Mouse (Mus musculus) forebrain, embryonic 16.5 days (tissue): ENCODE data around the gene Smim20. TPM values are rescaled to one million over a fixed set of nuclear protein-coding genes. Genes with fewer than 3 reads are reported as not detected.
A peak's percentile ranks its signal among the peaks of the same experiment; 100 is the strongest.

Experiments used
- ATAC-seq: fragments of 200-750 bp; cut with Nextera tagmentation; 2 replicates; pipeline ENCODE4 v1.8.0; 2017; ENCODE audit warnings: mild to moderate bottlenecking, moderate library complexity
- H3K27ac ChIP-seq: fragments of 300-500 bp; sonication (generic); 2 replicates; pipeline ENCODE4 v1.5.1; 2014; ENCODE audit warnings: low read length, control low read depth
- H3K27me3 ChIP-seq: fragments of 300-500 bp; sonication (generic); replicated peaks from 2 replicates; pipeline ENCODE4 v1.6.1; 2014; ENCODE audit warnings: low read length; ENCODE audit not compliant: control insufficient read depth, insufficient read depth
- H3K36me3 ChIP-seq: fragments of 300-500 bp; sonication (generic); 2 replicates; pipeline ENCODE4 v1.6.1; 2014; ENCODE audit not compliant: control insufficient read depth, insufficient read depth
- H3K4me1 ChIP-seq: fragments of 300-500 bp; sonication (generic); replicated peaks from 2 replicates; pipeline ENCODE4 v1.6.1; 2014; ENCODE audit warnings: low read length; ENCODE audit not compliant: control insufficient read depth, insufficient read depth
- H3K4me2 ChIP-seq: fragments of 300-500 bp; sonication (generic); 2 replicates; pipeline ENCODE4 v1.6.1; 2014; ENCODE audit warnings: mild to moderate bottlenecking, low read length, control low read depth
- H3K4me3 ChIP-seq: fragments of 300-500 bp; sonication (generic); replicated peaks from 2 replicates; pipeline ENCODE4 v1.5.1; 2014; ENCODE audit warnings: mild to moderate bottlenecking, low read length, control low read depth
- H3K9ac ChIP-seq: fragments of 300-500 bp; sonication (generic); replicated peaks from 2 replicates; pipeline ENCODE4 v1.6.1; 2014; ENCODE audit warnings: low read depth, low read length, control low read depth
- H3K9me3 ChIP-seq: fragments of 300-500 bp; sonication (generic); 2 replicates; pipeline ENCODE4 v1.6.1; 2016; ENCODE audit warnings: low read length; ENCODE audit not compliant: control insufficient read depth
- WGBS: fragments of 180-500 bp; shearing (Covaris S2); extraction: QIAGEN DNeasy Blood & Tissue Kit; methylation state at CpG from one replicate; pipeline ENCODE4 v1.1.7; 2014; 5-methylcytosine and 5-hydroxymethylcytosine counted together
- polyA plus RNA-seq: library from polyadenylated mRNA; unstranded; fragments of >200 nt; fragmentation: Nextera tagmentation; extraction: Ambion mirVana; gene quantifications from 2 replicates; pipeline ENCODE4 v1.2.1, GENCODE M21; 2015

Gene Smim20
- polyA plus RNA-seq, 1 experiment from 2014 or later = 75.6 TPM

DNA sequence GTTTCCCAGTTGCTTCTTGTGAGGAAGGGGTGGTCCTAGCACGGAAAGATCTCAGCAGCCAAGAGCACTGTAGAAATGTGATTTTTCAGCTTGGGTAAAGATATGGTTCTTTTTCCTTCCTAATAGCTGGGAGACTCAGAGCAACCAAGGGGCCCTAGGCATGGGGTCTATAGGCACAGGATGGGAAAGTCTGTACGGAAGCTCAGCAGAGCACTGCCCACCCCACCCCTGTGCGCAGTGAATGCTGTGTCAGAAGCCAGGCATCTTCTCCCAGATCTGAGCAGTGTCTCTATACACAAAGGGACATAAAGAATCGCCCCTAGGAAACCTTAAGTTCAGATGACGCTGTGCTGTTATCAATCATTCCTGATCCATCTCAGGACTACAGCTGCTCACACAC, 59.6 kb downstream of the Smim20 start:
- Histone ChIP-seq H3K9me3 (no peaks in the 10 kb centered on the region), H3K4me3 (no peak overlapping the region), H3K4me1 (peaks cover 24% of the 10 kb centered on the region), H3K27me3 (no peaks in the 10 kb centered on the region), H3K9ac (no peak overlapping the region), H3K4me2 (no peak overlapping the region), H3K36me3 (no peaks in the 10 kb centered on the region), H3K27ac (no peak overlapping the region)
- peak; percentile 23 for ATAC-seq
- 76% methylated on average over 5 of the region's 5 CpGs for WGBS

Other genes with a start within 250 kb of the Smim20 start
- gene Slc34a2, start 229.0 kb upstream of the Smim20 start, polyA plus RNA-seq = 0.11 TPM in 1 of 2 replicates, not detected in the other
- gene Sel1l3, start 53.2 kb upstream of the Smim20 start, polyA plus RNA-seq = 9.9 and 10.2 TPM in 2 replicates
- gene Rbpj, start 199.1 kb downstream of the Smim20 start, polyA plus RNA-seq = 38.7 and 47.6 TPM in 2 replicates